Comparison of ENCODE assay signal across 31 mouse cellular contexts in genomic region chr5:140117968-140118367, GRCm38 (mm10).
DNase-seq lines count a peak whose midpoint lies in the region; ATAC-seq and TF ChIP-seq lines count a peak whose summit lies in the region.
"Had no signal": no experiment of that assay in that cellular context is flagged by ENCODE, and none has a peak within 500 bp of the region (broad histone marks: within the 10 kb centered on the region; RNA-seq: fewer than 3 reads in every experiment).

No protein-coding gene starts in this region.

- DNase-seq in kidney, adult 11 months = peak; percentile 44
- DNase-seq in liver, adult 2 months (ENCODE audit: extremely low read depth, low read depth, low spot score) = peak; percentile 99
- DNase-seq in liver, embryonic 11.5 days (ENCODE audit: low spot score) = no peak
- DNase-seq in spleen, adult 12 weeks (ENCODE audit: low spot score) = no peak
- no peak for DNase-seq in heart, adult 18-20 months
- DNase-seq: adrenal gland, adult 8-10 months; cerebellum, adult 8-10 months; cerebellum, postnatal 36 days; embryo, embryonic 11 days; gastrocnemius, postnatal 14 days; lung, adult 2 months; lung, postnatal 14 days; right cerebral cortex, postnatal 25 days; thymus, adult 2 months; thymus, postnatal 36 days had no signal

- H3K9me3 ChIP-seq in kidney, embryonic 15.5 days (replicated peaks) = no peaks in the 10 kb centered on the region
- H3K9me3 ChIP-seq in liver, embryonic 11.5 days (ENCODE audit: control insufficient read depth, low read length) = no peaks in the 10 kb centered on the region
- no peaks in the 10 kb centered on the region for H3K9me3 ChIP-seq in liver, embryonic 15.5 days (replicated peaks)
- H3K9me3 ChIP-seq: embryonic facial prominence, embryonic 12.5 days; G1E; heart, embryonic 10.5 days; heart, embryonic 15.5 days; hindbrain, embryonic 12.5 days; limb, embryonic 12.5 days; midbrain, embryonic 10.5 days had no signal

- no peak overlapping the region for H3K4me2 ChIP-seq in kidney, embryonic 15.5 days
- H3K4me2 ChIP-seq in liver, embryonic 11.5 days = no peak overlapping the region
- H3K4me2 ChIP-seq in liver, embryonic 15.5 days = no peak overlapping the region
- H3K4me2 ChIP-seq: embryonic facial prominence, embryonic 12.5 days; heart, embryonic 15.5 days; hindbrain, embryonic 12.5 days; limb, embryonic 12.5 days had no signal

- peaks cover 15% of the 10 kb centered on the region for H3K4me1 ChIP-seq in kidney, embryonic 15.5 days
- peaks cover 60% of the 10 kb centered on the region for H3K4me1 ChIP-seq in liver, adult 2 months (ENCODE audit: control insufficient read depth, insufficient read depth, low read length)
- H3K4me1 ChIP-seq in liver, embryonic 11.5 days (replicated peaks; ENCODE audit: control insufficient read depth, insufficient read depth, low read length) = peaks cover 9% of the 10 kb centered on the region
- peaks cover 34% of the 10 kb centered on the region for H3K4me1 ChIP-seq in liver, embryonic 15.5 days (replicated peaks)

- no peak for ATAC-seq in kidney, embryonic 15.5 days (replicated peaks; ENCODE audit: low FRiP score)
- ATAC-seq in liver, embryonic 11.5 days (replicated peaks; ENCODE audit: low FRiP score) = no peak
- ATAC-seq in liver, embryonic 15.5 days (ENCODE audit: insufficient read depth) = peak; percentile 75
- ATAC-seq: forebrain, embryonic 14.5 days; hindbrain, postnatal 0 days; intestine, embryonic 16.5 days; midbrain, embryonic 16.5 days had no signal

- no peaks in the 10 kb centered on the region; the same call in 1 of the 2 replicates for H3K79me2 ChIP-seq in liver, adult 2 months (ENCODE audit: control insufficient read depth, insufficient read depth, low read length)

- H3K27ac ChIP-seq in kidney, embryonic 15.5 days = no peak overlapping the region
- H3K27ac ChIP-seq in liver, adult 2 months (replicated peaks; ENCODE audit: insufficient read depth, low read depth, low read length) = peak overlapping the region; percentile 94
- no peak overlapping the region for H3K27ac ChIP-seq in liver, embryonic 11.5 days (ENCODE audit: low read depth, low read length)
- peak overlapping the region; percentile 69 for H3K27ac ChIP-seq in liver, embryonic 15.5 days (replicated peaks)
- H3K27ac ChIP-seq: embryonic facial prominence, embryonic 12.5 days; heart, embryonic 10.5 days; heart, embryonic 15.5 days; hindbrain, embryonic 12.5 days; hindbrain, postnatal 0 days; layer of hippocampus, adult 2 months; left cerebral cortex, adult 2 months; limb, embryonic 12.5 days; midbrain, embryonic 10.5 days; stomach, postnatal 0 days had no signal

- H3K27me3 ChIP-seq in kidney, embryonic 15.5 days = no peaks in the 10 kb centered on the region
- H3K27me3 ChIP-seq in liver, adult 2 months (ENCODE audit: control insufficient read depth, insufficient read depth, low read length) = no peaks in the 10 kb centered on the region
- H3K27me3 ChIP-seq in liver, embryonic 11.5 days (replicated peaks; ENCODE audit: control insufficient read depth, insufficient read depth, low read length) = no peaks in the 10 kb centered on the region
- H3K27me3 ChIP-seq in liver, embryonic 15.5 days = no peaks in the 10 kb centered on the region
- H3K27me3 ChIP-seq: embryonic facial prominence, embryonic 12.5 days; heart, embryonic 15.5 days; hindbrain, embryonic 12.5 days; limb, embryonic 12.5 days had no signal

- H3K36me3 ChIP-seq in kidney, embryonic 15.5 days = peaks cover 7% of the 10 kb centered on the region; the same call in 1 of the 2 replicates
- no peaks in the 10 kb centered on the region for H3K36me3 ChIP-seq in liver, adult 2 months (ENCODE audit: control insufficient read depth, insufficient read depth, low read length)
- 0 out of 2 replicates have a peak, but pooled peaks cover 5% of the 10 kb centered on the region for H3K36me3 ChIP-seq in liver, embryonic 11.5 days (ENCODE audit: control insufficient read depth, insufficient read depth, low read length)
- H3K36me3 ChIP-seq in liver, embryonic 15.5 days (replicated peaks) = peaks cover 8% of the 10 kb centered on the region; the same call in 1 of the 2 replicates
- H3K36me3 ChIP-seq: heart, embryonic 15.5 days; hindbrain, embryonic 12.5 days had no signal

- TF ChIP-seq POLR2A in liver, adult 2 months (IDR thresholded peaks at IDR 0.05; ENCODE audit: extremely low read depth, insufficient read depth, low read length) = no peak

- no peak for TF ChIP-seq CTCF in liver, adult 2 months (IDR thresholded peaks at IDR 0.05; ENCODE audit: low read depth, low read length)

- H3K9ac ChIP-seq in kidney, embryonic 15.5 days = no peak overlapping the region
- H3K9ac ChIP-seq in liver, adult 2 months (ENCODE audit: low read depth, low read length) = peak overlapping the region; percentile 50
- no peak overlapping the region for H3K9ac ChIP-seq in liver, embryonic 11.5 days (ENCODE audit: low read depth, low read length)
- no peak overlapping the region for H3K9ac ChIP-seq in liver, embryonic 15.5 days
- H3K9ac ChIP-seq: embryonic facial prominence, embryonic 12.5 days; heart, embryonic 15.5 days; hindbrain, embryonic 12.5 days; limb, embryonic 12.5 days had no signal

- H3K4me3 ChIP-seq in kidney, embryonic 15.5 days (replicated peaks) = no peak overlapping the region
- no peak overlapping the region for H3K4me3 ChIP-seq in liver, adult 2 months (ENCODE audit: insufficient read depth, low read depth, low read length)
- no peak overlapping the region for H3K4me3 ChIP-seq in liver, embryonic 11.5 days (ENCODE audit: low read depth, low read length)
- no peak overlapping the region for H3K4me3 ChIP-seq in liver, embryonic 15.5 days (replicated peaks)
- H3K4me3 ChIP-seq: embryonic facial prominence, embryonic 12.5 days; heart, embryonic 10.5 days; heart, embryonic 15.5 days; hindbrain, embryonic 12.5 days; layer of hippocampus, adult 2 months; left cerebral cortex, adult 2 months; limb, embryonic 12.5 days; midbrain, embryonic 10.5 days had no signal

Comparison
In these comparisons a context has a peak if more than half of its experiments do, and no peak if none do; other contexts are left out.
1. DNase-seq: peak in kidney, adult 11 months (single experiment) and liver, adult 2 months (single experiment); none in liver, embryonic 11.5 days (single experiment), spleen, adult 12 weeks (single experiment) and heart, adult 18-20 months (0 of 2).
2. H3K27ac ChIP-seq: peak in liver, adult 2 months (single experiment) and liver, embryonic 15.5 days (single experiment); none in kidney, embryonic 15.5 days (single experiment) and liver, embryonic 11.5 days (single experiment).